Mouse (Mus musculus) MEL (cell line): Measurements from ENCODE around the gene Fam196a. TPM values are rescaled to one million over a fixed set of nuclear protein-coding genes. Genes with fewer than 3 reads are reported as not detected.
A peak's percentile ranks its signal among the peaks of the same experiment; 100 is the strongest.

Source experiments
- DNase-seq: peaks from one replicate; pipeline ENCODE4 v3.0.0; 2011; ENCODE audit warnings: low read depth, low spot score
- H3K27ac ChIP-seq: 2 replicates; pipeline ENCODE4 v1.5.1; 2012; ENCODE audit warnings: low read depth, mild to moderate bottlenecking, control low read depth, low read length, moderate library complexity; ENCODE audit not compliant: control insufficient read depth
- H3K27me3 ChIP-seq, 2 experiments: fragments of 150-350 bp in 1 of 2; sonication (generic) in 1 of 2; 2 replicates each; pipeline ENCODE4 v1.6.1; 2012; ENCODE audit warnings: low read length in 2 of 2, mild to moderate bottlenecking in 2 of 2, improper control_type of control experiment in 1 of 2, moderate library complexity in 1 of 2; ENCODE audit not compliant: insufficient read depth in 2 of 2, control insufficient read depth in 1 of 2
- H3K36me3 ChIP-seq, 2 experiments: 2 replicates each; pipeline ENCODE4 v1.6.1; 2012 to 2014; ENCODE audit warnings: low read length in 2 of 2, improper control_type of control experiment in 1 of 2, inconsistent platforms in 1 of 2, mild to moderate bottlenecking in 1 of 2; ENCODE audit not compliant: insufficient read depth in 2 of 2, control insufficient read depth in 1 of 2
- H3K4me1 ChIP-seq, 2 experiments: fragments of 150-350 bp in 1 of 2; sonication (generic) in 1 of 2; 2 replicates each; pipeline ENCODE4 v1.6.1; 2012; ENCODE audit warnings: low read length in 2 of 2, improper control_type of control experiment in 1 of 2, mild to moderate bottlenecking in 1 of 2; ENCODE audit not compliant: insufficient read depth in 2 of 2, control insufficient read depth in 1 of 2
- H3K4me3 ChIP-seq, 2 experiments: fragments of 150-350 bp in 1 of 2; sonication (generic) in 1 of 2; 2 replicates each; pipeline ENCODE4 v1.5.1; 2012; ENCODE audit warnings: low read depth in 2 of 2, low read length in 2 of 2, mild to moderate bottlenecking in 2 of 2, moderate library complexity in 2 of 2, control low read depth in 1 of 2, improper control_type of control experiment in 1 of 2; ENCODE audit not compliant: control insufficient read depth in 1 of 2, insufficient read depth in 1 of 2
- H3K79me2 ChIP-seq: 2 replicates; pipeline ENCODE4 v1.6.1; 2012; ENCODE audit warnings: mild to moderate bottlenecking, low read length, moderate library complexity; ENCODE audit not compliant: control insufficient read depth, poor library complexity, insufficient read depth
- H3K9ac ChIP-seq: 2 replicates; pipeline ENCODE4 v1.6.1; 2012; ENCODE audit warnings: low read depth, mild to moderate bottlenecking, control low read depth, low read length, moderate library complexity; ENCODE audit not compliant: control insufficient read depth, poor library complexity, severe bottlenecking
- H3K9me3 ChIP-seq: fragments of 150-350 bp; sonication (generic); replicated peaks from 2 replicates; pipeline ENCODE4 v1.6.1; 2012; ENCODE audit warnings: mild to moderate bottlenecking, low read length, improper control_type of control experiment, moderate library complexity; ENCODE audit not compliant: insufficient read depth
- CHD2 ChIP-seq: IDR thresholded peaks from 2 replicates; pipeline ENCODE4 v1.6.1; 2011; ENCODE audit warnings: low read length, improper control_type of control experiment
- CTCF ChIP-seq, 3 experiments: IDR thresholded peaks in 2 of 3; conservative IDR thresholded peaks in 1 of 3; 2 replicates each; pipeline ENCODE4 v1.5.1; 2011 to 2012; ENCODE audit warnings: low read length in 3 of 3, low read depth in 2 of 3, mild to moderate bottlenecking in 2 of 3, improper control_type of control experiment in 1 of 3, inconsistent platforms in 1 of 3, mixed read lengths in 1 of 3, moderate library complexity in 1 of 3; ENCODE audit not compliant: control insufficient read depth in 1 of 3, insufficient read depth in 1 of 3, poor library complexity in 1 of 3, severe bottlenecking in 1 of 3
- E2F4 ChIP-seq: IDR thresholded peaks from 2 replicates; pipeline ENCODE4 v1.6.1; 2011; ENCODE audit warnings: low read depth, low read length, improper control_type of control experiment, borderline replicate concordance
- HCFC1 ChIP-seq: IDR thresholded peaks from 2 replicates; pipeline ENCODE4 v1.6.1; 2012; ENCODE audit warnings: low read depth, mild to moderate bottlenecking, inconsistent platforms, low read length, improper control_type of control experiment, moderate library complexity
- KAT2A ChIP-seq: conservative IDR thresholded peaks from 2 replicates; pipeline ENCODE4 v1.6.1; 2012; ENCODE audit warnings: low read depth, low read length, improper control_type of control experiment, inconsistent platforms
- MXI1 ChIP-seq: IDR thresholded peaks from 2 replicates; pipeline ENCODE4 v1.6.1; 2011; ENCODE audit warnings: mild to moderate bottlenecking, low read depth, low read length, improper control_type of control experiment
- MYB ChIP-seq: IDR thresholded peaks from 2 replicates; pipeline ENCODE4 v1.6.1; 2011; ENCODE audit warnings: mild to moderate bottlenecking, low read depth, low read length, improper control_type of control experiment
- NELFE ChIP-seq: IDR thresholded peaks from 2 replicates; pipeline ENCODE4 v1.6.1; 2011; ENCODE audit warnings: low read depth, low read length, improper control_type of control experiment
- NRF1 ChIP-seq: IDR thresholded peaks from 2 replicates; pipeline ENCODE4 v1.6.1; 2014; ENCODE audit warnings: low read depth, mild to moderate bottlenecking, inconsistent platforms, low read length, improper control_type of control experiment, moderate library complexity; ENCODE audit not compliant: poor library complexity, insufficient read depth, severe bottlenecking
- POLR2A ChIP-seq, 2 experiments: IDR thresholded peaks; 2 replicates each; pipeline ENCODE4 v1.6.1; 2011 to 2012; ENCODE audit warnings: low read length in 2 of 2, mild to moderate bottlenecking in 2 of 2, control low read depth in 1 of 2, improper control_type of control experiment in 1 of 2, low read depth in 1 of 2, moderate library complexity in 1 of 2; ENCODE audit not compliant: control insufficient read depth in 1 of 2, insufficient read depth in 1 of 2, poor library complexity in 1 of 2
- POLR2AphosphoS5 ChIP-seq: IDR thresholded peaks from 2 replicates; pipeline ENCODE4 v1.6.1; 2012; ENCODE audit warnings: low read depth, borderline replicate concordance, mild to moderate bottlenecking, inconsistent platforms, low read length, moderate library complexity, mixed read lengths
- SMC3 ChIP-seq: IDR thresholded peaks from 2 replicates; pipeline ENCODE4 v1.6.1; 2011; ENCODE audit warnings: low read depth, low read length, improper control_type of control experiment
- TBP ChIP-seq: IDR thresholded peaks from 2 replicates; pipeline ENCODE4 v1.8.0; 2011; ENCODE audit warnings: low read depth, low read length, improper control_type of control experiment
- UBTF ChIP-seq: IDR thresholded peaks from 2 replicates; pipeline ENCODE4 v1.6.1; 2012; ENCODE audit warnings: low read depth, mild to moderate bottlenecking, inconsistent platforms, low read length, improper control_type of control experiment, moderate library complexity, borderline replicate concordance; ENCODE audit not compliant: insufficient read depth
- USF1 ChIP-seq: IDR thresholded peaks from 2 replicates; pipeline ENCODE4 v1.6.1; 2014; ENCODE audit warnings: low read depth, mild to moderate bottlenecking, inconsistent platforms, low read length, improper control_type of control experiment, moderate library complexity
- ZC3H11A ChIP-seq: IDR thresholded peaks from 2 replicates; pipeline ENCODE4 v1.6.1; 2012; ENCODE audit warnings: low read depth, mild to moderate bottlenecking, inconsistent platforms, low read length, improper control_type of control experiment
- ZKSCAN1 ChIP-seq: IDR thresholded peaks from 2 replicates; pipeline ENCODE4 v1.6.1; 2012; ENCODE audit warnings: low read depth, mild to moderate bottlenecking, inconsistent platforms, low read length, improper control_type of control experiment, moderate library complexity
- ZNF384 ChIP-seq: IDR thresholded peaks from 2 replicates; pipeline ENCODE4 v1.6.1; 2012; ENCODE audit warnings: low read depth, mild to moderate bottlenecking, inconsistent platforms, low read length, improper control_type of control experiment
- polyA plus RNA-seq, 2 experiments: library from polyadenylated mRNA; stranded (reverse) in 1 of 2; unstranded in 1 of 2; fragments of >175 nt in 1 of 2; fragments of >200 nt in 1 of 2; gene quantifications; 2 replicates each; pipeline versions ENCODE4 v1.2.1 to v1.2.4; 2012; ENCODE audit warnings: low replicate concordance in 2 of 2, low read depth in 1 of 2; ENCODE audit not compliant: insufficient read length in 2 of 2, insufficient read depth in 1 of 2, missing spikeins in 1 of 2
- total RNA-seq: library from RNA; depleted of rRNA; stranded (reverse); fragments of 300-350 nt; gene quantifications from 2 replicates; pipeline ENCODE4 v1.2.3, GENCODE M21; 2012

The Fam196a gene
- total and polyA plus RNA-seq, 3 experiments = not detected

GRCm38 (mm10) chr7:134872511-134872910 is 65.7 kb downstream of the Fam196a start:
- no peaks in the 10 kb centered on the region for H3K27me3 ChIP-seq
- H3K36me3 ChIP-seq = no peaks in the 10 kb centered on the region
- H3K9me3 ChIP-seq = no peaks in the 10 kb centered on the region
- H3K27ac ChIP-seq = no peak overlapping the region
- TF ChIP-seq ZKSCAN1 (no peak), ZC3H11A (no peak), CTCF (IDR thresholded peaks at IDR 0.05 in 2 of 3, conservative IDR thresholded peaks at IDR 0.05 in 1 of 3; ENCODE audit: control insufficient read depth in 1 of 3, insufficient read depth in 1 of 3, low read depth in 2 of 3, low read length in 3 of 3, poor library complexity in 1 of 3, severe bottlenecking in 1 of 3) (no peak), SMC3 (no peak), CHD2 (no peak), HCFC1 (no peak)
- no peak overlapping the region for H3K4me3 ChIP-seq
- no peaks in the 10 kb centered on the region for H3K4me1 ChIP-seq
- H3K9ac ChIP-seq = no peak overlapping the region
- no peaks in the 10 kb centered on the region for H3K79me2 ChIP-seq
- DNase-seq = no peak

GRCm38 (mm10) chr7:134864175-134864574 is 74.1 kb downstream of the Fam196a start:
- no peaks in the 10 kb centered on the region for H3K36me3 ChIP-seq

GRCm38 (mm10) chr7:134862000-134862399 is 76.2 kb downstream of the Fam196a start:
- no peak for DNase-seq
- Histone ChIP-seq H3K4me3 (no peak overlapping the region), H3K9me3 (no peaks in the 10 kb centered on the region), H3K79me2 (no peaks in the 10 kb centered on the region), H3K27me3 (no peaks in the 10 kb centered on the region), H3K27ac (no peak overlapping the region), H3K4me1 (no peaks in the 10 kb centered on the region), H3K36me3 (no peaks in the 10 kb centered on the region), H3K9ac (no peak overlapping the region)
- TF ChIP-seq POLR2A (IDR thresholded peaks at IDR 0.05; ENCODE audit: control insufficient read depth in 1 of 2, insufficient read depth in 1 of 2, low read depth in 1 of 2, low read length in 2 of 2, poor library complexity in 1 of 2) (no peak), MYB (no peak), UBTF (no peak), ZC3H11A (no peak), KAT2A (no peak), TBP (no peak), CTCF (IDR thresholded peaks at IDR 0.05 in 2 of 3, conservative IDR thresholded peaks at IDR 0.05 in 1 of 3; ENCODE audit: control insufficient read depth in 1 of 3, insufficient read depth in 1 of 3, low read depth in 2 of 3, low read length in 3 of 3, poor library complexity in 1 of 3, severe bottlenecking in 1 of 3) (no peak), ZNF384 (no peak), NRF1 (no peak), CHD2 (no peak), E2F4 (no peak), SMC3 (no peak), HCFC1 (no peak), USF1 (no peak), POLR2AphosphoS5 (no peak), MXI1 (no peak), NELFE (no peak)

More at GRCm38 (mm10) chr7:134864175-134864574, 74.1 kb downstream of the Fam196a start:
- Histone ChIP-seq H3K9ac (no peak overlapping the region), H3K27ac (no peak overlapping the region), H3K4me3 (no peak overlapping the region), H3K9me3 (no peaks in the 10 kb centered on the region), H3K79me2 (no peaks in the 10 kb centered on the region), H3K4me1 (no peaks in the 10 kb centered on the region), H3K27me3 (no peaks in the 10 kb centered on the region)
- DNase-seq = peak; percentile 34
- TF ChIP-seq MYB = no peak
